Mouse (Mus musculus): ENCODE measurements around the gene Edc3.

Gene Edc3

GRCm38 (mm10) chr9:57761563-57762551 is 53.5 kb downstream of the Edc3 start:
- CTCF ChIA-PET = interaction anchor here (0.6 kb wide), 2 partner anchors 234 to 774 kb away, joined by 5 to 12 read pairs; no protein-coding TSS in a partner anchor

GRCm38 (mm10) chr9:57762563-57762991 is 54.2 kb downstream of the Edc3 start:
- CTCF ChIA-PET = interaction anchor here (0.5 to 0.6 kb wide), 2 partner anchors 134 to 773 kb away, joined by 3 to 12 read pairs; no protein-coding TSS in a partner anchor

- CTCF ChIA-PET = no interaction called here
Measured at GRCm38 (mm10) chr9:57764147-57764973, 56.0 kb downstream of the Edc3 start.

GRCm38 (mm10) chr9:57764974-57765363 is 56.6 kb downstream of the Edc3 start:
- CTCF ChIA-PET = no interaction called here

- CTCF ChIA-PET = interaction anchor here (0.7 kb wide), 1 partner anchor 63 kb away, joined by 4 read pairs; no protein-coding TSS in a partner anchor
Measured at GRCm38 (mm10) chr9:57765364-57766351, 57.3 kb downstream of the Edc3 start, which contains the start of gene Clk3. Clk3 (minus strand) TSS chr9:57765860.

GRCm38 (mm10) chr9:57766431-57766830 is 58.1 kb downstream of the Edc3 start:
- CTCF ChIA-PET = interaction anchor here (0.7 to 1.1 kb wide), 2 partner anchors 62 to 107 kb away, joined by 3 to 4 read pairs; no protein-coding TSS in a partner anchor

GRCm38 (mm10) chr9:57767231-57767630 is 58.9 kb downstream of the Edc3 start:
- CTCF ChIA-PET = interaction anchor here (1.1 kb wide), 1 partner anchor 108 kb away, joined by 3 read pairs; no protein-coding TSS in a partner anchor

- CTCF ChIA-PET = interaction anchor here (0.6 kb wide), 1 partner anchor 229 kb away, joined by 5 read pairs; no protein-coding TSS in a partner anchor
Measured at GRCm38 (mm10) chr9:57769539-57770069, 61.3 kb downstream of the Edc3 start.

GRCm38 (mm10) chr9:57770214-57770613 is 61.9 kb downstream of the Edc3 start:
- CTCF ChIA-PET = interaction anchor here (0.6 kb wide), 1 partner anchor 228 kb away, joined by 5 read pairs; no protein-coding TSS in a partner anchor

GRCm38 (mm10) chr9:57770836-57771235 is 62.5 kb downstream of the Edc3 start:
- CTCF ChIA-PET = no interaction called here

- CTCF ChIA-PET = interaction anchor here (0.5 to 0.7 kb wide), 2 partner anchors 28 to 214 kb away, joined by 3 to 4 read pairs; no protein-coding TSS in a partner anchor
Measured at GRCm38 (mm10) chr9:57773754-57774153, 65.4 kb downstream of the Edc3 start.

- CTCF ChIA-PET = interaction anchor here (0.7 kb wide), 1 partner anchor 214 kb away, joined by 3 read pairs; no protein-coding TSS in a partner anchor
Measured at GRCm38 (mm10) chr9:57774168-57774567, 65.8 kb downstream of the Edc3 start.

- CTCF ChIA-PET = interaction anchor here (0.6 kb wide), 2 partner anchors 42 to 215 kb away, joined by 3 to 13 read pairs; no protein-coding TSS in a partner anchor
Measured at GRCm38 (mm10) chr9:57775026-57775425, 66.7 kb downstream of the Edc3 start.

GRCm38 (mm10) chr9:57775736-57776135 is 67.4 kb downstream of the Edc3 start:
- CTCF ChIA-PET = no interaction called here

GRCm38 (mm10) chr9:57782656-57783055 is 74.3 kb downstream of the Edc3 start:
- CTCF ChIA-PET = no interaction called here

- CTCF ChIA-PET = no interaction called here
Measured at GRCm38 (mm10) chr9:57789733-57790132, 81.4 kb downstream of the Edc3 start.

GRCm38 (mm10) chr9:57797456-57797855 is 89.1 kb downstream of the Edc3 start:
- CTCF ChIA-PET = no interaction called here

GRCm38 (mm10) chr9:57798725-57799253 is 90.4 kb downstream of the Edc3 start:
- CTCF ChIA-PET = no interaction called here

- CTCF ChIA-PET = interaction anchor here (0.5 kb wide), 1 partner anchor 56 kb away, joined by 4 read pairs; no protein-coding TSS in a partner anchor
Measured at GRCm38 (mm10) chr9:57800325-57800975, 92.1 kb downstream of the Edc3 start.
